Mouse (Mus musculus): ENCODE results near the gene Nt5e. TPM values are rescaled to one million over a fixed set of nuclear protein-coding genes. Genes with fewer than 3 reads are reported as not detected.
"Not testable (repeated sequence)": the region's sequence is repeated elsewhere in the genome, so short reads cannot be mapped to it uniquely, and the experiment has no call there.

Gene Nt5e
- 0.97 and 1.6 TPM in 2 replicates for polyA plus RNA-seq (2016; fragmentation: Nextera tagmentation; extraction: Ambion mirVana)

DNA sequence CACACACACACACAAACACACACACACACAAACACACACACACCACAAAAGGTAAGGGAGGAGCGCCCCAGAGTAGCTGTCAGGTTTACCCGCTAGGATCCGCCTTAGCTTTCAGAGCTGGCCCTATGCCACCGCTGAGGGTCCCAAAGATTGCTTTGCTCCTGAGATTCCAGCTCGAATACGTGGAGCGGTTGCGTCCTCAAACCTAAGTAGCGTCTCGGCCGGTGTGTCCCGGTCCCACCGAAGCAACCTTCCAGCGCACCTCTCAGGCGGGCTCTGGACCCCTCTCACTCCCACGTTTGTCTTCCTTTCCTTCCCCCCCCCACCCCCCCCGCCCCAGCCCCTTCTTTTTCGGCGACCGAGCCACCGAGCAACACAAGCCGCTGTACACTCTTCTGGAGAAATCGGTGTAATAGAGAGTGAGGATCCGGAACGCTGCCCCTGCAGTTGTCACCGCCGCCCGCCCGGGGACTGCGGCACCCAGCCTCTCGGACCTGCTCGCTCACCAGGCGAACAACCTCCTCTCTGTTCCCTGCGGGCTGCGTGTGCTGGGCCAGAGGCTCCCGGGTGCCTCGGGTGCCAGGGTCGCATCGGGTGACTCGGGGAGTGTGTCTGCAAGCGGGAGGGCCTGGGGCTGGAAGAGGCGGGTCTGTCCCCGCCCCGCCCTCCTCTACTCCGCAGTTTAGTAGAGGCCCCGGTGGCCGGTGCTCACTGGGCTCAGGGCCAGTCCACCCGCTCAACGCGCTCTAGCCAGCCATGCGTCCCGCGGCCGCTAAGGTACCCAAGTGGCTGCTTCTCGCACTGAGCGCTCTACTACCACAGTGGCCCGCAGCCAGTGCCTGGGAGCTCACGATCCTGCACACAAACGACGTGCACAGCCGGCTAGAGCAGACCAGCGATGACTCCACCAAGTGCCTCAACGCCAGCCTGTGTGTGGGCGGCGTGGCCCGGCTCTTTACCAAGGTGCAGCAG is at the start of gene Nt5e:
Nt5e (plus strand) TSS at position 268 of the 972 bp plus-strand sequence.
- under 1% methylated on average over 65 of the region's 66 CpGs for whole genome bisulfite sequencing
- H3K4me1 ChIP-seq = peaks cover 21% of the 10 kb centered on the region
- DNase-seq (ENCODE audit: low spot score) = peak; percentile 80
- H3K27me3 ChIP-seq (ENCODE audit: low read depth, poor library complexity, severe bottlenecking) = peaks cover 64% of the 10 kb centered on the region
- H3K4me3 ChIP-seq = peak within 1 kb of the TSS; percentile 66
- no peaks in the 10 kb centered on the region for H3K9me3 ChIP-seq (replicated peaks)
- no peaks in the 10 kb centered on the region for H3K36me3 ChIP-seq
- peak within 1 kb of the TSS; percentile 70 for H3K27ac ChIP-seq

DNA sequence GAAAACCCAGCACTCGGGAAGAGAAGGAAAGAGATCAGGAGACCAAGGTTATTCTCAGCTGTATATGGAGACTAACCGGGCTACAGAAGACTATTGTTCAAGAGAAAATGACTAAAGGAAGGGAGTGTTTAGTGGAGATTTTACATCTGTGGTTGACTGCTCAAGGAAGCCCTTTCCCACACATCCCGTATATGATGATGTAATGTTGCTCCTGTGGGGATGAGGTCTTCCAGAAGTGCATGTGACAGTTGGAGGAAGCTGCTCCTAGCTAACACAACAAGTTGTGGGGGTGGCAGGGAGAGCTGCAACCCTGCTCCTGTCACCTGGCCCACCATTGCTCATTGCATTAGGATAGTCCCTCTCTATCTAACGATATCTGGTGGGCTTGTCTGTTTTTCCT is 49.4 kb upstream of the Nt5e start:
- 88% methylated on average over 4 of the region's 4 CpGs for WGBS
- H3K27ac ChIP-seq = no peak overlapping the region
- H3K27me3 ChIP-seq (ENCODE audit: low read depth, poor library complexity, severe bottlenecking) = no peaks in the 10 kb centered on the region

DNA sequence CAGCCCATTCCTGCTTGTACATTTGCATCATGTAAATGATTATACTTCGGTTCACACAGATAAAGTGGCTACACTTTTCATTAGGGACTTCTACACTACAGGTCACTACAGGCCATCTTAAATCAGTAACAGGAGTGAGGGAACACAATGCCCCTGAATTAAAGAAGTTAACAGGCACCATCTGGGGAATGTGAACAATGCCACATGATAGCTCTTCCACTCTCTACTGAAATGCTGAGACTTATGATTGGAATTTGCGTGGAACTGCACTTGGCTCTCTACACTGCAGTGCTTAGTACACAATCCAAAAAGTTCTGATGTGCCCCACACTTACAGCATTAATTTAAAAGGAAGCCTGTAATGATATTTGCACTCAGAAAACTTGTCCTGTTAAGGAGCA is 47.3 kb upstream of the Nt5e start:
- Histone ChIP-seq H3K27me3 (ENCODE audit: low read depth, poor library complexity, severe bottlenecking) (no peaks in the 10 kb centered on the region), H3K36me3 (no peaks in the 10 kb centered on the region), H3K27ac (no peak overlapping the region), H3K9me3 (replicated peaks) (no peaks in the 10 kb centered on the region), H3K4me1 (no peaks in the 10 kb centered on the region), H3K4me3 (no peak overlapping the region)
- 87% methylated on average over 2 of the region's 2 CpGs for WGBS
- no peak for DNase-seq (ENCODE audit: low spot score)

More for the DNA sequence above, 49.4 kb upstream of the Nt5e start:
- Histone ChIP-seq H3K36me3 (no peaks in the 10 kb centered on the region), H3K9me3 (replicated peaks) (no peaks in the 10 kb centered on the region), H3K4me3 (no peak overlapping the region), H3K4me1 (no peaks in the 10 kb centered on the region)
- DNase-seq (ENCODE audit: low spot score) = no peak

DNA sequence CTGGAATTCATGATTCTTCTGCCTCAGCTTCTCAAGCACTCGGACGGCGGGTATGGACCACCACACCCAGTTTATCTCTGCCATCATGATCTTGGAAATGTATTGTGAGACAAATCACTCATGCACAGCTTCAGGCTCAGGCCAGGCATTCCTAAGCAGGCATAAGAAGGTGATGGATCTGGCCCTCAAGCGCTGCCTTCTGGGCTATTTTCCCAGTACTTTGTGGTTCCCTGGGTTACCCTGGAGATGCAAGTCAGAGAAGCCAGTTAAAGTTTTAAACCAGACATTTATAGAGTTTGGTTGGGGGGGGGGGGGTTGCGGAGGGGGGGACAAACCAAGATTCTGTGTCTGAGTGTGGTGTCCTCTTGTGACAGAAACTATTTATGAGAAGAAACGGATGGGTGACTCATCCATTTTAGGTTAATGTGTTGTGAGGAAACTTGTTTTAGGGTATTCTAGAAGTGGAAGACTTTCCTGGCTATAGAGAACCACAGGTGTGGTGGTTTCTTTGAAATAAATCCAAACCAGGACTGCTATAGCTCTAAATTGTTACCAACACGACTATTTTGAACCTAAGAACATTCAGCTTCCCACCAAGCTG is 37.3 kb upstream of the Nt5e start:
- H3K27me3 ChIP-seq (ENCODE audit: low read depth, poor library complexity, severe bottlenecking) = no peaks in the 10 kb centered on the region
- H3K36me3 ChIP-seq = no peaks in the 10 kb centered on the region
- H3K4me1 ChIP-seq = no peaks in the 10 kb centered on the region
- DNase-seq (ENCODE audit: low spot score) = no peak
- no peak overlapping the region for H3K4me3 ChIP-seq
- no peak overlapping the region for H3K27ac ChIP-seq
- H3K9me3 ChIP-seq (replicated peaks) = no peaks in the 10 kb centered on the region
- WGBS = 87% methylated on average over 7 of the region's 7 CpGs

DNA sequence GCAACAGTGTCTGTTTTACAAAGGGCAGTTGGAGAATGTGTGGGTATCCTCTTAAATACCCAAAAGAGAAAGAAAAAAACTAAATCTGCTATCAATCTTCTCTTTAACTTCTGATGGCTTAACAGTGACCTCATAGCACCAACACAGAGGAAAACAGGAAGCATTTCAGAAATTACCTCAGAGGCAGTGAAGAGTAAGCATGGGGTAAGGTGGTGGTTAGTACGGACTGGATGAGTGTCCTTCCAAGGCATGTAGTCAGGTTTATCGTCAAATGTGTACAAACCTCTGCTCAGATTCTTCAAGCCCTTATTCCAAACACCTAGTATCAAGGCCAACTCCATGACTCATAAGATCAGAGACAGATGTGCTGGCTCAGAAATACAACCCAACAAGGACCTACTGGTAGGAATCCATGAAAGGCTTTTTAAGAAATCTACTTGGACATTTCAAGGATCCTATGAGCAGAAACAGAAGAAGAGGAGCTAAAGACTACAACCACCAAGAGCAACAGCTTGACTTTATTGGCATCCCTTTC is 34.1 kb upstream of the Nt5e start:
- Histone ChIP-seq H3K9me3 (replicated peaks) (no peaks in the 10 kb centered on the region), H3K27ac (no peak overlapping the region), H3K27me3 (ENCODE audit: low read depth, poor library complexity, severe bottlenecking) (no peaks in the 10 kb centered on the region), H3K36me3 (no peaks in the 10 kb centered on the region), H3K4me1 (no peaks in the 10 kb centered on the region), H3K4me3 (no peak overlapping the region)
- DNase-seq (ENCODE audit: low spot score) = no peak
- WGBS = 94% methylated on average over 2 of the region's 2 CpGs

DNA sequence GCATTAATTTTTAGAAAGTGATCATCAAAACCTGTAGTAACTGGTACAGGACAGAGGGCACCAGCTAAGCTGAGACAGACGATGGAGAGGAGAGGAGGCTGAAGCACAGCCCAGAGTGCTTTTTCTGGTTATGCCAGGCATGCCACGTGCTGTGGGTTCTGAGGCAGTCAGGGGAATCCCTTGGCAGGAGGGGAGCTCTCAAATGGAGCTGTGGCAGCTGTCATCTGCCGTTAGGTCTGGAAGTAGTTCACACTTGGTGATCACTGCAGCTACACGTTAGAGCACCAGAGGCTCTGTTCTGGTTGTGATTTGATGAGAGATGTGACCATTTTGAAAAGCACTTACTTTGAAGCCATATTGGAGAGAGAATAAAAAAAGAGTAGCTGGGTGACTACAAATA is 31.2 kb upstream of the Nt5e start:
- H3K27me3 ChIP-seq (ENCODE audit: low read depth, poor library complexity, severe bottlenecking) = no peaks in the 10 kb centered on the region
- no peak for DNase-seq (ENCODE audit: low spot score)
- no peaks in the 10 kb centered on the region for H3K4me1 ChIP-seq
- 73% methylated on average over 4 of the region's 4 CpGs for WGBS
- no peak overlapping the region for H3K4me3 ChIP-seq
- no peaks in the 10 kb centered on the region for H3K36me3 ChIP-seq
- no peaks in the 10 kb centered on the region for H3K9me3 ChIP-seq (replicated peaks)
- no peak overlapping the region for H3K27ac ChIP-seq

DNA sequence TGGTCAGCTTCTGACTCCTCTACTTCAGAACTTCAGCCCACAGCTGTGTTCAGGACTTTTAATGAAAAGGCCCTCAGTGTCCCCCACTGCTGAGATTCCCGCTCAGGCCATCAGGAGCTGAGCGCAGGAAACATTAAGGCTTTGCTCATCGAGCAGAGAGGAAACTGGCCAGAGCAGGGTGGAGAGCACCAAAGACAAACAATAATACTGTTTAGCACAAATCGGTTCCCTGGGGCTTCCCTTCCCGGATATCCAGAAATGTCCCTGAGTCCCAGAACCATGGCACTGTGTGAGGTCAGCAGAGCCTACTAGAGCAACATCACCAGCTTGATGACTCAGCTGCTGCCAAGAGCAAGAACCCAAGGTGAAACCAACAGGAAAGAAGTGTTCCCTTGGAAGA is 30.7 kb upstream of the Nt5e start:
- no peaks in the 10 kb centered on the region for H3K4me1 ChIP-seq
- no peak for DNase-seq (ENCODE audit: low spot score)
- WGBS = 90% methylated on average over 5 of the region's 5 CpGs

DNA sequence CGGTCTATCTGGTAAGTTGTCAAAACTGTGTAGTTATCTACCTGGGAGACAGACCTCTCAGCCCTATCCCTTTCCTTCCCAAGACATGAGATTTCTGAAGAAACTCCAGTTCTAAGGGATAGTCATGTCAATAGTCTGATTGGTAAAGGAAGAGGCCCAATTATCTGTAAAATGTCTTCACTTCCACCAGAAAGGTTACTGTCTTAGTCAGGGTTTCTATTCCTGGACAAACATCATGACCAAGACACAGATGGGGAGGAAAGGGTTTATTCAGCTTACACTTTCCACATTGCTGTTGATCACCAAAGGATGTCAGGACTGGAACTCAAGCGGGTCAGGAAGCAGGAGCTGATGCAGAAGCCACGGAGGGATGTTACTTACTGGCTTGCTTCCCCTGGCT is 29.8 kb upstream of the Nt5e start:
- H3K27me3 ChIP-seq (ENCODE audit: low read depth, poor library complexity, severe bottlenecking); H3K4me3 ChIP-seq; DNase-seq (ENCODE audit: low spot score); H3K36me3 ChIP-seq; H3K27ac ChIP-seq; H3K9me3 ChIP-seq (replicated peaks); H3K4me1 ChIP-seq: not testable (repeated sequence)
- WGBS = 89% methylated on average over 3 of the region's 3 CpGs

More for the DNA sequence above, 30.7 kb upstream of the Nt5e start:
- Histone ChIP-seq H3K27ac (no peak overlapping the region), H3K9me3 (replicated peaks) (no peaks in the 10 kb centered on the region), H3K27me3 (ENCODE audit: low read depth, poor library complexity, severe bottlenecking) (no peaks in the 10 kb centered on the region), H3K4me3 (no peak overlapping the region), H3K36me3 (no peaks in the 10 kb centered on the region)

DNA sequence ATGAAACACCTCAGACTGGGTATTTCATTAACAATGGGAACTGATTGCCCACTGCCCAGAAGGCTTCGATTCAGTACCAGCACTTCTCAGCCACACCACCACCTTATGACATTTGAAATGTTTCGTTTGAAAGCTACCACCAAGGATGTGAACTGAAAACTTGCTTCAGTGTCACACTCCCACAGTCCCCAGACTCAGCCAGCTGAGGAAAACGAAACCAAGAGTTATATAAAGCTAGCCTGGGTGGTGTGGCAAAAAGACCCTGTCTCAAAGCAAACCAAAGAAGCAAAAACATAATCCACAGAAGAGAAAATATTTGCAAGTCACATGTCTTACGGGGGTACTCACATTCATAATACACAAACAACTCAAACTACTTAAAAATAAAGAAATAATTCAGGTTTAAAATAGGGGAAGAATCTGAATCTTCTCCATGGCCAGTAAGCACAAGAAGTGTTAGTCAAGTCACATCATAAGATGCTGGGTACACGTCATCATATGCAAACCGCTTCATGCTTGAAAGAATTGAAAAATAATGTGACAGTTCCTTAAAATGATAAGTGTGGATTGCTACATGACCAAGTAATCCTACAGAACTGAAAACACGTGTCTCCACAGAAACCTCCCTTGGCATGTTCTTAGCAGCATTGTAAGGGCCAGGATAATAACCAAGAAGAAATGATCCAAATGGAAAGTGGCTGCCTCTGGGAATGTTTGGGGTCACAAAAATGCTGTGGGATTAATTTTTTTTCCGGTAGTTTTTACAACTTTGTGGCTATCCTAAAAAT is 28.9 kb upstream of the Nt5e start:
- Histone ChIP-seq H3K27ac (no peak overlapping the region), H3K9me3 (replicated peaks) (no peaks in the 10 kb centered on the region), H3K36me3 (no peaks in the 10 kb centered on the region), H3K4me3 (no peak overlapping the region), H3K27me3 (ENCODE audit: low read depth, poor library complexity, severe bottlenecking) (no peaks in the 10 kb centered on the region), H3K4me1 (no peaks in the 10 kb centered on the region)
- 87% methylated on average over 8 of the region's 8 CpGs for WGBS
- DNase-seq (ENCODE audit: low spot score) = no peak

DNA sequence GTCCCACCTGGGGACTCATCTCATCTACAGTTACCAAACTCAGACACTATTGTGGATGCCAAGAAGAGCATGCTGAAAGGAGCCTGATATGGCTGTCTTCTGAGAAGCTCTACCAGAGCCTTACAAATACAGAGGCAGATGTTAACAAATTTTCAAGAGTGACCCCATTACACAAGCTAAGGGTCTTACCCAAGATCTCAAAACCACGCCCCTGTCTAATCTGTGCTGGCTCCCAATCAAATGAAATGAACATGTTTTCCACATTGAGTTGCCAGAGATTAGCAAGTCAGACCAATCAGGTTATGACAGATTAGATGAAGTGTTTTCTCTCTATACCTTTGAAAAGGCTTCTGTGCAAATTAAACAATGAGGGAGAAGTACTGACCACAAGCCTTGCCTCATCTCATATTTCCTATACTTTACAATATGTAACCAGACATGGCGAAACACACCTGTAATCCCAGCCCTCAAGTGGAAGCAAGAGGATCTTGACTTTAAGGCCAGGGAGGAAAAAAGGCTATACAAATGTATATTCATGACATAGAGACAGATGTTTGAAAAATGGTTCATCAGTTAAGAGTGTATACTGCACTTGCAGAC is 19.9 kb upstream of the Nt5e start:
- no peak for DNase-seq (ENCODE audit: low spot score)
- WGBS = 91% methylated on average over 2 of the region's 2 CpGs
- no peak overlapping the region for H3K4me3 ChIP-seq
- no peak overlapping the region for H3K27ac ChIP-seq
- H3K4me1 ChIP-seq = no peaks in the 10 kb centered on the region
- no peaks in the 10 kb centered on the region for H3K27me3 ChIP-seq (ENCODE audit: low read depth, poor library complexity, severe bottlenecking)
- H3K36me3 ChIP-seq = no peaks in the 10 kb centered on the region
- no peaks in the 10 kb centered on the region for H3K9me3 ChIP-seq (replicated peaks)

DNA sequence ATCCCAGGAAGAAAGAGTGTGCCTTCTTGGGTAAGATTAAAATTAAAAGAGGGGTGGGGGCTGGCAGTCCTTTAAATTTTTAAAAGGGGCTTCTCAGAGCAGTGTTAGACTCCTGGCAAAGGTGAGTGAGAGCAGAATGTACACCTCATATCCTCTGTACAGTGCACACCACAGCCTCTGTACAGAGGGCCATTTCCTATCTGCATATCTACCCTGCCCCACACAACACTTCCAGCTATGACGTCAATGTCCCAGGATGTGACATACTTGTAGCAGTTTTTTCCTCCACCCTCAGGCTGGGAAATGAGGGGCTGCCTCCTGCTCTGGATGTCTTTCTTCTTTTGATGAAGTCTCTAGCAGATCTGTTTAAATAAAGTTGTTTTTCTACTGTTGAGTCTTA is 17.9 kb upstream of the Nt5e start:
- Histone ChIP-seq H3K27ac (no peak overlapping the region), H3K4me3 (no peak overlapping the region), H3K36me3 (no peaks in the 10 kb centered on the region), H3K9me3 (replicated peaks) (no peaks in the 10 kb centered on the region), H3K27me3 (ENCODE audit: low read depth, poor library complexity, severe bottlenecking) (no peaks in the 10 kb centered on the region), H3K4me1 (no peaks in the 10 kb centered on the region)
- no peak for DNase-seq (ENCODE audit: low spot score)
- WGBS = 67% methylated on average over 1 of the region's 1 CpGs

DNA sequence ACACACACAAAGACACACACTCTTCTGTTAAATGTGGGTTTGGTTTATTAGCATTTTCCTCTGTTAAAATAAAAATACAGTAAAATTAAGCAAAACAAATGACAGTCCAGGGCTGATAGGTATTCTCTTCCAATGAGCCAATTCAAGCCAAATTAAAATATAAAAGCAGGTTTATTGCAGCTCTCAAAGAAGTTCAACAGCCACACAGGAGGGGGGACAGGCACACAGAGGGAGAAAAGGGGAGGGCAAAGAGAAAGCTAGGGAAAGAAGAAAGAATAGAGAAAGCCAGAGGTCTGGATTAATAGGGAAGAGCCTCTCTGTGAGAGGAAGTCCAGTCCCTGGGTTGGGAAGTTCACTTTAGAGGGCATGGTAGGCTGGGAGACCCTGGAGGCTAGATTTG is 7.8 kb upstream of the Nt5e start:
- no peak for DNase-seq (ENCODE audit: low spot score)

More for the DNA sequence above, 7.8 kb upstream of the Nt5e start:
- Histone ChIP-seq H3K4me3 (no peak overlapping the region), H3K27ac (no peak overlapping the region), H3K4me1 (no peaks in the 10 kb centered on the region), H3K9me3 (replicated peaks) (no peaks in the 10 kb centered on the region), H3K27me3 (ENCODE audit: low read depth, poor library complexity, severe bottlenecking) (no peaks in the 10 kb centered on the region), H3K36me3 (no peaks in the 10 kb centered on the region)

Data from limb, embryonic 10.5 days (tissue).